Mouse (Mus musculus) spleen, adult 12 weeks (tissue): ENCODE data around the gene Magi1.

Experiments used
- DNase-seq: peaks from one replicate; pipeline ENCODE4 v3.0.0; 2022; ENCODE audit warnings: low spot score

The Magi1 gene

DNA sequence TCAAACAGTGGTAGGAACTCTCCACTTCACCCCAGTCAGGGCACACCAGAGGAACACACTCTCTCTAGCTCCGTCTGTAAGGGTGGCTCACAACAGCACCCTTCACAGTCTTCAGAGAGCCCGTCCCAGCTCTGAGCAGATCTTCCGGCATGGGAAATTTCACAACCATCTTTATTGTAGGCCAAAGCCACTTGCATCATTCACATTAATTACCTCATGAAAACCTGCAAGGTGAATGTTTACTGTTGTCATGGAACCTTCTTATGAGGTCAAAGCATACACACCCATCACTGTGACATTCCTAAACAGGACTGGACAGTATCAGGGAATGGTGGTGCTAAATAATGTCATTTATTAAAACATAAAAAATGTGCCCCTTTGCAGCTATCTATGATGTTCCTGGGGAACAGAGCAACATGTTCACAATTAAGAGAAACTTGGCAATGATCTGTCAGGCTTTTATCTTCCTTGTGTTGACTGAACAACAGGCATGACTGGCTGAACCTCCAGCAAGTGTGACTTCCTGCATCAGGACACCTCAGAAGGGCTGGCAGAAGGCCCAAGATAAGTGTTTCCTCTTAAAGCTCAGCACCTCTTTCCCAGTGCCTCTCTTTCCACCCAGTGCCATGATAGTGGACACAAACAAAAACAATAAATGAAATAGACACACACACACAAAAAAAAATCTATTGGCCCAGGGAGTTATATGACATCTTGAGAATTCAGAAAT is 125.4 kb downstream of the Magi1 start:
- no peak for DNase-seq

DNA sequence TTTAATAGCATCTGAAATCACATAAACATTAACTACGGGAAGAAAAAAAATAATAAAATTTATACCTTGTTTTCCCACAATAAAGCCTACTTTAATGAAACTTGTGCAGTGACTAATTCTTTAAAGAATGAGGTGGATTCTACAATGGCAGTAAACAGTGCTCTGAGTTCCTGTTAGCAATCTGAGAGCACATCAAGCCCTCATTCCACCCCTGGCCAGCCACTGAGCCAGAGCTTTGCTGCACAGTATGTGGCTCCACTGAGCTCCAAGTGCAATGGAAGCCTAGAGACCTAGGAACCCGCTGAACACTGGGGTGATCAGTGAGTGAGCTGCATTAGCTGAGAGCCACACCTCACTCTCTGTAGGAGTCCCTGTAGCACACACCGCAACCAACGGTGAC is 127.7 kb downstream of the Magi1 start:
- DNase-seq = no peak

DNA sequence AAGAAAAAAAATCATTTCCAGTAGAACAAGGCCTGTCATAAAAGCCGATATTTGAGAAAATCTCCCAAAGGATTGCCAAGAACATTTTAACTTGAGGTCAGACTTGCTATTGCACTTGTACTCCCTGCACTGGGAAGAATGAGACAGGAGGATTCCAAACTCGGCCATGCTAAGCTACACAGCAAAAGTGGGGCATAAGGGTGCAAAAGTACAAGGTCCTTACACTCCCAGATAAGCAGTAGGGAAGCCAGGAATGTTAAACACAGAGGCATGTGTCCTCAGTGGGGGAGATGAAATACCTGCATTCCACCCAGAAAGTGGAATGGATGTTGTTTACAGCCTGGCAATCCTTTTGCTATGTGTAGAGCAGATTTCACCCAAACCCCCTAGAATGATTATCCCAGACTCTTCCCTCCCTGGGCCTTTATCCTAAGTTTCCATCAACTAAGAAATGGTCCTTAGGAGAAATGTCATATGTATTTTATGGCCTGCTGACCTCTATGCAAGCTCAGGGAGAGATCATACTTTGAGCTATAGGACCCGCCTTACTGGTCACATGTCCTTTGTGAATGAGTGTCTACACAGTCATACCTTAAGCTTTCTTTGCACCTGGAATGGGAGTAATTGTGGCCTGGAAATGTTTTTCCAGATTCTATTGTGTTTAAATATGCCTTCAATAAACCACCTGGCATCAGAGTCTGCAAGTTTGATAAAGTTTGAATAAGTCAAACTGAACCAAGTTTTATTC is 128.7 kb downstream of the Magi1 start:
- no peak for DNase-seq

DNA sequence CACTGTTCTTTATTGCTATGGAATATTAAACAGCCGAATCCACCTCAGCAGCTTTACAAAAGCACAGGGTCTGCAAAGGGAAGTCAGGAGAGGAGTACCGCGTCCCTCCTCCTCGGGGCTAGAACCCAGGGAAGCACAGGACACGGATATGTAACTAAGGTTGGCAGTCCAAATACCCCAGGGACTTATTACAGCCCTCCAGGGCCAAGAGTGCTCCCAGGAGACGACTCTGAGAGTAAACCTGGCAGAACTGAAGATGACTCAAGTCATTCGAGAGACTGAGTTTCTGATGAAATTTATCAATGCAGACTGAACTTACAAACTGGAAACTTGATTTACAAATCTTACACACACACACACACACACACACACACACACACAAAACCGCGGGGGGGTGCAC is 130.8 kb downstream of the Magi1 start:
- no peak for DNase-seq

DNA sequence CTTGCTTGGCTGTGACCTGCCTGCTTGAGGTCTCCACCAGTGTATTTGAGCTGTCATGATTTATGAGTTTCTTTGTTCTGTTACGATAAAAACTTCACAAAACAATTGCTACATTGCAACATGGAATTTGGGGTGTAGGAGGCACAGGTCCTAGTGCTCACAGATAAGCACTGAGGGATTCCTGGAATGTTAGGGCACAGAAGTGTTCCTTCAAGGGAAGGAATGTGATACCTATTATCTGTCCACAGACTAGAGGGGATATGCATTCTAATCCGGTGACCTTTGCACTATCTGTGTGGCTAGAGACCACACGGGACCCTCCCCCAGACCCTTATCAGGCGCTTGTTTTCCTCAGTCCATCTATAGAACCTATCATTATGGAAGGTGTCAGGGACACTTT is 132.8 kb downstream of the Magi1 start:
- no peak for DNase-seq

DNA sequence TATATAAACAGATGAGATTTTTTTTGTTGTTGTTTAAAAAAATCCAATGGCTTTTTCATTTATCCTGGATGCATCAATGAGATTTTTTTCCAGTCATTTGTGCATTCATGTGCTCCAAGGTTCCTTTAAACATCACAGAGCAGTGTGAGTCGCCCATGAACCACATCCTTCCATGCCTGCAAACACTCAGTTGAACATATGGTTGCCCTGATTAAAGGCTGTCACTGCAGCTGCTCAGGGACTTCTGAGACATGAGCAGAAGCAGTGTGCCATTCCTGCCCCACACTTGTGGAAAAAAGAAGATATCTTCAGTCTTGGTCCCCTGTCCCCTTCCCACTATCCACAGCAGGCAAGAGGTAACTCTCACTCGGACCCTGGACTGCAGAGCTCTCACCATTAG is 133.9 kb downstream of the Magi1 start:
- DNase-seq = no peak

DNA sequence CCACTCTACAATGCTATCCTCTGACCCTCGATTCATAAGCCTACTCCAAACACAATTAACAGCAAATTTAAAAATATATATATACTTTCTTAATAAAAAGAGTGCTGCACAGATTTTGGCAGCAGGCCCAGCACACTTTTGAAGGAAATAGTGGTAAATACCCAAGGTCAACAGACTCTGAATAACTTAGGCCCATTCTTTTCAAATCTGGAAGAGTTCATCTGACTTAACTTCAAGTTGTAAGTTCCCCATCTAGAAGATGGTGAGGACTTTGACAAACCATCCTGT is 137.6 kb downstream of the Magi1 start:
- no peak for DNase-seq

DNA sequence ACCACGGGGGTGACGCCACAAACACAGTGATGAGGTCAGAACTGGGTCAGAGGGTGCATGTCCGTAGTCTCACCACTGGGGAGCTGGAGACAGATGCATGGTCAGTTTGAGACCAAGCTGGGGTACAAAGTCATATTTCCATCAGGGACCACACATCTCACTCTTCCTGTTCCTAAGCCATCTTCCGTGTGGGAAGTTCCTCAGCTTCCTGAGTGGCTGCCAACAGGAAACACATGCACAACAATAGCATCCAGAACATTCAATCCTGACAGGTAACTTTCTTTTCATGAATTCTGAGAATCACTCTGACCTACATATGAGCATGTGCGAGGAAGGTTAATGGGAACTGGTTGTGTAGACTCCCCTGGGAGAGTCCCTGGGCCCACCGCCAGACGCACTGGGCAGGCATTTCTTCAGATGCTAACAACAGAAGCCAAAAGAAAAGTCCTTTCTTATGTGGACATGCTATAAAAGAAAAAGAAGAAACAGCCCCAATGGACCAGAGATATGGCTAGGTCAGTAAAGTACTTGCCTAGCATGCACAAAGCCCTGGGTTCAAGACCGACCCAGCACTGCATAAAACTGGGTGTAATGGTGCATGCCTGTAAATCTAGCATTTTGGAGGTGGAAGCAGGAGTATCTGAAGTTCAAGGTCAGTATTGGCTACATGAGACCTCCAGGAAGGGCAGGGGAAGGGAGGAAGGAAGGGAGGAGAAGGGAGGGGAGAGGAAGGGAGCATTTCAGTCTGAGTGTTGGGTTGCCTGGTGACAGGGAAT is 138.1 kb downstream of the Magi1 start:
- DNase-seq = no peak

DNA sequence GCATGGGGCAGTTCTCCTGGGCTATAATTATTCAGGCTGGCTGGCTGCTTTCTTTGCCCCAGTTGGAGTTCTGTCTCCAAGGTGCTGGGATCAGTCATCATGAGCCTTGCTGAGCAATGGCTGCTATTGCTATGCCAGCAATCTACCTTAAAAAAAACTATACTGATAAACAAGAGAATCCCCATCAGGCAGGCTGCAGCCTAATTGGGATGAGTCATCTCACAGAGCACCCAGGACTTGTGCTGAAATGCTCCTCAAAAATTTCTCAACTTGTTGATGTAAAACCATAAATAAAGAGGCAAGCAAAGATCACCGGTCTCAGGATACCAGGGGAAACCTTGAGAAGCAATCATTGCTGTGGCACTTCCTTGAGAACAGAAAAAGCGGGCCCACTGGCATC is 141.2 kb downstream of the Magi1 start:
- DNase-seq = no peak

DNA sequence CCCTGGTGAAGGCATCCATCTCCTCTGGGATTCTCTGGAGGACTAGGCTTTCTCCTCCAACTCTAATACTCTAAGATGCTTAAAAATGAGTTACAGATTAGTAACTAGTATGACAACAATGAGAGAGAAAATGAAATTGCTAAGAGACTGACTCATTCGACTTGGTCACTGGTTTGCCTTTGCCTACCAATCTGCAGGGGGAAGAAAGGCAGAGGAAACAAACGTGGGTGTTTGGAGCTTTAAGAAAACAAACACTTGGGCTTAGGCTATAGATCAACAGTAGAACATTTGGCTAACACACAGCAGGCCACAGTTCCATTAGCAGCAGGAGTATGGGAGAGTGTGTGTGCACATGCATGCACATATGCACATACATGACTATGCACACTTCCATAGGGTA is 142.2 kb downstream of the Magi1 start:
- DNase-seq = no peak

DNA sequence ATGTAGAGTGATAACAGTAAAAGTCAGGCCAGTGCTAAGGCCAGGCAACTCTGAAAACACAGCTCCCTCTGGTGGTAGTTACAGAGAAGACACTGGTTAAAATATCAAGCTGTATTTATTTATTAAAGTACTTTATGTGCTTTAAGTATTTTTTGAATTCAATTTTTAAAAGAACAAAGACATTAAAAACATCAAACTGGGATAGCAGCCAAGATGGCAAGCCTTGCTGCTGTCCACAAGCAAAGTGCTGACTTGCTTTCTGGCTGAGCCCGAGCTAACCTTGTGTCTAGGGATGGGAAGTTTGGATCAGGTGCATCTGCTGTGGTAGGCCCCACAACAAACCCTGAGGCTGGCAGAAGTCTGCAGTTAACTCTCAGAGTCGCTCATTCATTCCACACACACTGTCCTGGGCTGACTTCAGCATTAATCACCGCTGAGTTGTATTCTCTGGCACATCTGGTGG is 143.7 kb downstream of the Magi1 start:
- DNase-seq = no peak

DNA sequence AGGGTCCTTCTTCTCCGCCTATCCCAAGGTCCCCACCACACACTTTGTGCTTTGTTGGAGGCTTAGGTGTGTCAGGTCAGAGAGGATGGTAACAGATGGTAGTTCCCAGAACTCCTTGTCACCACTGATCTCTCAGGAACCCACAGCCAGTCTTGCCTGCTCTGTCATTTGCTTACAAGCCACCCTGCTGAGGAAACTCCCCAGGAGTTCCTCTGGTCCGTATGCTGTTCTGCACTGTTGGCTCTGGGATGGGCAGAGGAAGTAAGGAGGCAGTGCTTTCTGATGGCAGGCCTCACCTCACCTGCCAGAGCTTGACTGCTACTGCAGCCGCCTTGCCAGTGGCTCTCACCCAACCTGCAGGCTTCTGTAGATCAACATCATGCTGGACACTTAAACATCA is 147.0 kb downstream of the Magi1 start:
- no peak for DNase-seq

DNA sequence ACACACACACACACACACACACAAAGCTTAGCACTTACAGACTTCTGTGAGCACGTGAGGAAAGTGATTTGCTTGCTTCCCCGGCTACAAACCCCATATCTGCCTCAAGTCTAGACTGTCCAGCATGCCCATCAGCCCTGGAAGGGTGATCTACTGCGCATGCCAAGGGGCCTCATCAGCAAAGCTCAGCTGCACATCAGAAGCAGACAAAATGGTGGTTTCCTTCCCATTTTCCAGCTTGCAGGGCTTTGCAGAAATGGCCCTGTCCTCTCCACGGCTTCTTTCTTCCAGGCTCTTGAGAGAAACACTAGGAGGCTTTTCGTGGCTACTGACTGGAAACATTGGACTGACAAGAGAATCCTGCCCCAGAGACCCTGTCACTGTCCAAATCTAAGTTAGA is 149.6 kb downstream of the Magi1 start:
- DNase-seq = no peak

DNA sequence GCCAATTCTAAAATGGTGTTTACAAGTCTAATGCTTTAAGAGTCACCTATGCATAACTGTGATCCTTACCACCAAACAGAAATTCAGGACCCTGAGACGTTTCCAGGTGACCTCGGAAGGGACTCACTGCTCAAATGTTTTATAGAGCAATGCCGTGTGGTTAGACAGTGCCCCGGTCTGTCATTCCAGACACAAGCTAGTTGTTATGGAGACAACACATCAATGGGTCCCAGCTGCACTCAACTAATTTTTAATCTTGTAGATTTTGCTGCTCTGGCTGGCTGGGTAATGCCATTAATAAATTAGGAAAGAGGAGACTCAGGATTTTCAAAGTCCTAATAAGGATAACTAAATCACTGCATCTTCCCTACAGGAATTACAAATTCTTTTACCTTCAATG is 151.7 kb downstream of the Magi1 start:
- DNase-seq = no peak

DNA sequence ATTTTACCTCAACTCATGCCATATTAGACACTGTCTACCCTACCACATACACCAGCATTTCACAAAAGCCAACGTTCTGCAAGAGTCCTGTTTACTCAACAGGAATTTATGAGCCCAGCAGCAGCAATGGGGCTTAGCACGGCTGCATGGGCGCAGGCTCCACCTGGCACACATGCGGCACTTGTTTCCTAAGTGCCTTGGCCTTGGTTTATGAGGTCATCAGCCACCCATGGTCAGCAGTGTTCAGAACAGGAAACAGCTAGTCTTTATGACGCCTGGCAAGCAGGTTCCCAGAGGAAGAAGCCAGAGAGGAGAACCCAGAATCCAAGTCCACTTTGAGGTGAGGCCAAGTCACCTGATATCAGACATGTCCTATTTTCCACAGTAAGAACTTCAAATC is 153.3 kb downstream of the Magi1 start:
- DNase-seq = no peak

DNA sequence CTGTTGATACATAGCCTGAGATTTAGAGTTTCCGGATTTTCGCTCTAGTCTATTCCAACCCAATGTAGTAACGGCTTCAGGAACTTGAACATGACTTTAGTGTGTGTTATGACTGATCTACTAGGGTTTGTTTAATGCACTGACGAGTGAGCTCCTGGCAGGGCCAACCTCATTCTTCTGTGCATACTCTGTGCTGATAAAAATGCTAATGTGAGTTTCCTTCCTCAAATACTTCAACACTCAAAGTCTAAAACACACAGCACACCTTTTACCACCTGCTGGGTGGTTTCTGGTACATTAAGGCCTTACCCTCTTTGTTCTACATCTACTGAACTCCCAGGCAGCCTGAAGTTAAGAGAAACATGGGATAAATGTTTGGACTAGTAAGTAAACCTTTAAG is 157.0 kb downstream of the Magi1 start:
- no peak for DNase-seq

DNA sequence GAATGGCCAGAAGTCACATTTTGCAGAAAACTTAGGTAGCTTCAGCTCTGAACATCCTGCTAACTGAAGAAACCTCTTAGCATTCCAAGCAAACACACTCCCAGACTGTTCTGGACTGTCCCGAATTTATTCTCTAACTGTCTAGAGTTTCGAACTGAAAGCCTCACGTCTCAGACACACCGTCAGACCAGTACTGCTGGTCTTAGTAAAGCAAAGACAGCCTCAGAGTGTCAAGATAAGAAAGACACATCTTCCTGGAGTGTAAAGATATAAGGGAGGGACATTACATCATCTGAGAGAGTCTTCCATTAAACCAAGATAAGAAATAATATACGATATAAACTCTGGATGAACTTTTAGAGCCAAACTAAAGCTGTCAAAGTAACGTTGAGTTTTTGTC is 158.6 kb downstream of the Magi1 start:
- DNase-seq = no peak

DNA sequence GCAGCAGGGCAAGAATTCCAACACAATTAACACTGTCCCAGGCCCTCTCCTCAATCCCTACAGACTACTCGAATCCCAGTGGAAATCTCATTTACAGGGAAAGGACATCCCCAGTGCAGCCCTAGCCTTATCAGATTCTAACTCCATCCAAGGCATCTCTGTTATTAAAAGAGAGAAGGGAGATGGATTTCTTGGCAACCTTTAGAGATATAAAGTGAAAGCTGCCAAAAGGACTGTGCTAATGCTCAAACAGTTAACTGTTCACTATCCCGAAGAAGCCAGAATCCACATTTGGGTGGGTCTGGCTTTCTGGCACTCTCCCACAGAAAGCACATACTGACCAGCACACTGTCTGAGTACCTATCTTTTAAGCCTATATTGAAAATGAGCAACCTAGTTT is 159.4 kb downstream of the Magi1 start:
- no peak for DNase-seq

DNA sequence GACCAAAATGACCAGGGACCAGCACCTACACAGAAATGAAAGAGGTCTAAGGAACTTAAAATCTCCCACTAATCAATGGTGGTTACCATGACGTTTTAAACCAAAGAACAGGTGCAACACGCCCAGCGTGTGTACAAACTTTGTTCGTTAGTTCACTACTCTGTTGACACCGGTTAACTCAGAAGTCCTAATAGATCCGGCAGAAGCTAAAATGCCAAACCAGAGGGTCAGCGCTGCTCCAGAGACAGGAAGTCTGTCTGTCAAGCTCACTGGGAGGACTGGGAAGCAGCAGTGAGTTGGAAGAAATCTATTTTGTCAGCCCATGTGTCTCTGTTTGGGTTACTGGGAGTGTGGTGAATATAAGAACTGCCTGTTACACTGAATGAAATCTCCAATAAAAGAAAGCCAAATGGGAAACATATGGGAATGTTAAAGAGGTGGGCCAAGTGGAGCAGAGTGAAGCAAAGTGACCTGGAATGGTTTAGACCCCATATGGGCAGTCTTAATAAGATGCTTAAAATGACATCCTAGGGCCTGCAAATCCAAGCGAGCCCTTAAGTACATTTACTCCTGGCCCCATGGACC is 161.1 kb downstream of the Magi1 start:
- DNase-seq = no peak

DNA sequence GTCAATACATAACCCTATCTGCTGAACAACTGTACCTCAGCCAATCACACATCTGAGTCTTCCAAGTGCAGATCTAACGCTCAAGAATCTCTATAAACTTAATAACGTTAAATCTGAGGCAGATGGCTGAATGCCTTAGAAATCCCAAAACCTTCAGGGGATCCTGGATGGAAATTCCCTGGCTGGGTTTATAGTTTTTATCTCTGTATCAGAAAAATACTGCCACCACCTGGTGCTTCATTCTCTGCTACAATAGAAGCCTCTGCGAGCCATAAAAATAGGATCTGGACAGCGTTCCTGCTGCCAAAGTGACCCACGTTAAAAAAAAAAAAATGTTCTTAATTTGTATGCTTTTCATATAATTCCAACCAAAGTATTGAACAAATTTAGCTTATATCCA is 162.2 kb downstream of the Magi1 start:
- DNase-seq = no peak

DNA sequence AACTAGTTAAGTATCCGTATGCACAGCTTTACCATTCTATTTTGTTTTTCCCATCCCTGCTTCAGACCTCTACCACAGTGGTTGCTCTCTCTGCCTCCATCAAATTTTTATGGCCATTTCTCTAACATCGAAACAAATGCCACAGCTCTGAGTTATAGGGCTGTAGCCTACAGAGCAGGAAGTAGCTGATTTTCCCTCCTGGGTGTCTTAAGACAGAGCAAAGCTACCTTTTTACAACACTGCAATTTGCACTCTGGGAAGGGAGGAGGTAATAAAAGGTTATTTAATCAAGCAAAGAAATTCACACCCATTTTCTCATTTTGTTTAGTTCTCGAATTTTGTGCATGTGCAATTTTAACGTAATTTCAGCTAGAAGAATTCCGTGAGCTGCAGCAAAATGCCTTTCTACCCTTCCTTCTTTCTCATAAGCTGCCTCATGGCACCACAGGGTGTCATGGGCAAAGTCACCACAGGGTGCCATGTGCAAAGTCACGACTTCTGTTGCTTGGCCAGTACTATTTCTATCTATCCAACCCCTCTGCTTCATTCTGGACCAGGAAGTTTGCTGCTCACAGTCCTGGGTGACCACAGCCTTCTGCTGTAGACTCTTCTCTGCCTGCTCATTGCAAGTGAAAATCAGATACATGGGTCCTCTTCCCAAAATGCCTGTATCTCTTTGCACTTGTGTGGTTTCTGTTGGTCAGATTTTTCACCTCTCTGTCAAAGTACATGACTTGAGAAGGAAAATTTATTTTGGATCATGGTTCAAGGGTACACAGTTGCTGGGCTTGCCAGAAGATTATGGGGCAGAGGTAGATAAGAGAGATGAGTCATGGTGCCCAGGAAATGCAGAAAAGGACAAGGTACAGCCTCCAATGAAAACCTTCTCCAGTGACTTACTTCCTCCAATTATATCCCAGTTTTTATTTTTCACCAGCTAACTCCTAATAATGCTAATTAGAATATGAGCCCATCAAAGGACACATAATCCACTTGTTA is 167.0 kb downstream of the Magi1 start:
- no peak for DNase-seq

DNA sequence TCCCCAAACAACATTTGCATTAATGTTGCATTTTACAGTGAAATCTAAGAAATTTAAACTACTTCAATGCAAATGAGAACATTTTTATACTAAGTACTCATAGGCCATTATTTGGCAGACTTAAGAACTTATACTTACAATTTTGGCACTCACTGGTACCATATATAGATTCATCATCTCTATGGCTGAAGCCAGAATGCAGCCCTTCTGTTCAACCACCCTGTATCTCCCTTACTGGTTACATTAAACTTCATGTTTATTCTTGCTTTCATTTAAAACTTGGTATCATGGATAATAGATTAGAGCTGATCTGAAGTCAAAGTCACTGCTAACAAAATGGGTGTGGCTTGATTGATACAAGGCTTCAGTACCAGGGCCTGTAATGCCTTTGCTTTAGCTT is 171.9 kb downstream of the Magi1 start:
- no peak for DNase-seq
